Mouse (Mus musculus): ENCODE results near the gene Nfam1. TPM values are rescaled to one million over a fixed set of nuclear protein-coding genes. Genes with fewer than 3 reads are reported as not detected.

The Nfam1 gene
- polyA plus RNA-seq, 1 experiment from 2014 or later: 2.9 TPM

DNA sequence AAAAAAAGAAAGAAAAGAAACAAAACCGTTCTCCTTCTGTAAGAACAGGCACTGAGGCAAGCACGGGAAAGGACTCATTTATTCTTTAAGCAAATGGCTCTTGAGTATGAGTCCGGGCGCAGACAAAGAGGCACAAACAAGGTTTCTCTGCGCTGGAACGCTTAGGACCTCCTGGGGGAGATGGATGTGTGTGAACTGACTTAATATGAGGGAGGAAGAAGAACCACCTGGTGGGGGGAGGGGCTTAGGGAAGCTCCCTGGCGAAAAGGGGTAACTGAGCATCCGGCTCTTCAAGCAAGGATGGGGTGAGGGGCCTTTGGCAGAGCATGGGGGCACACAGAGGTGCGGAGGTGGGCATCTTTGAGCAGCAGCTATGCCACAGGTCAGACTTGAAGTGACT, 40.2 kb downstream of the Nfam1 start:
- Histone ChIP-seq H3K27me3 (ENCODE audit: control insufficient read depth, insufficient read depth, low read length) (no peaks in the 10 kb centered on the region), H3K27ac (replicated peaks; ENCODE audit: low read depth, low read length) (peak overlapping the region; percentile 50; the same call in 1 of the 2 replicates), H3K4me3 (replicated peaks; ENCODE audit: low read depth, low read length) (no peak overlapping the region), H3K9me3 (ENCODE audit: control insufficient read depth, low read length) (no peaks in the 10 kb centered on the region), H3K4me2 (ENCODE audit: low read length) (no peak overlapping the region), H3K4me1 (ENCODE audit: control insufficient read depth, insufficient read depth, low read length) (peaks cover 59% of the 10 kb centered on the region), H3K9ac (replicated peaks; ENCODE audit: low read length) (no peak overlapping the region), H3K36me3 (ENCODE audit: control insufficient read depth, insufficient read depth, low read length) (no peaks in the 10 kb centered on the region)
- no peak for ATAC-seq (ENCODE audit: low FRiP score, low TSS enrichment)
- peak; percentile 62 for DNase-seq
- 40% methylated on average over 9 of the region's 9 CpGs for WGBS

DNA sequence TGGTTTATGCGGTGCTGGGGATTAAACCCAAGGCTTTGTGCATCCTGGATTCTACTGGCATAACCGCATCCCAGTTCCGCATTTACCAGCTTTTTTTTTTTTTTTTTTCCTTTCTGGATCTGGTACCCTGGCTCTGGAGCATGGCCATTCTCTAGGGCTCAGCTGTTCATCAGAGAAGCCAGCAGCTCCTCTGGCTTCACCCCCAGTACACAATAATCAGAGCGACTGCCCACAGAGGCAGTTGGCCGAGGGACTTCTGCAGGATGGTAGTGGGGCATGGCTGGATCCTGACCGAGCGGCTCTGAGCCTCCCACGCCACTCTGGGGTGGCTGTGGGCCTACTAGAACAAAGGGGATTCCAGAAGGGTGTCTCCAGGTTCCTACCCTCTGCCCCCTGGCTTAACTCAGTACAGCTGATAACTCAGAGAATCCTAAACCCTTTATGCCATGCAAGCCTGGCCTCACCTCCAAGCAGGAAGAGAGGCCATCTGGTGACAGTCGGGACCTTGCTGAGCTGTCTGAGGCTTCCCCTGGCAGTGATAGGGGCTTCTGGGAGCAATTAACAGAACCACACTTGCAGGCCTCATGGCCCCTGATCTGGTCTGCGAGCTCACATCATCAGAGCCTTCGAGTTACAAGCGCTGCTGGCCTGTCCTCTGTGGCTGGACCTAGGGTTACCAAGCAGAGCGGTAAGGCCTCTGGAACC, 40.9 kb downstream of the Nfam1 start:
- 64% methylated on average over 13 of the region's 13 CpGs for WGBS
- Histone ChIP-seq H3K36me3 (ENCODE audit: control insufficient read depth, insufficient read depth, low read length) (no peaks in the 10 kb centered on the region), H3K4me1 (ENCODE audit: control insufficient read depth, insufficient read depth, low read length) (peaks cover 61% of the 10 kb centered on the region), H3K4me2 (ENCODE audit: low read length) (no peak overlapping the region), H3K4me3 (replicated peaks; ENCODE audit: low read depth, low read length) (no peak overlapping the region), H3K9me3 (ENCODE audit: control insufficient read depth, low read length) (no peaks in the 10 kb centered on the region), H3K27ac (replicated peaks; ENCODE audit: low read depth, low read length) (peak overlapping the region; percentile 50), H3K9ac (replicated peaks; ENCODE audit: low read length) (no peak overlapping the region), H3K27me3 (ENCODE audit: control insufficient read depth, insufficient read depth, low read length) (no peaks in the 10 kb centered on the region)
- ATAC-seq (ENCODE audit: low FRiP score, low TSS enrichment) (no peak), DNase-seq (no peak)

DNA sequence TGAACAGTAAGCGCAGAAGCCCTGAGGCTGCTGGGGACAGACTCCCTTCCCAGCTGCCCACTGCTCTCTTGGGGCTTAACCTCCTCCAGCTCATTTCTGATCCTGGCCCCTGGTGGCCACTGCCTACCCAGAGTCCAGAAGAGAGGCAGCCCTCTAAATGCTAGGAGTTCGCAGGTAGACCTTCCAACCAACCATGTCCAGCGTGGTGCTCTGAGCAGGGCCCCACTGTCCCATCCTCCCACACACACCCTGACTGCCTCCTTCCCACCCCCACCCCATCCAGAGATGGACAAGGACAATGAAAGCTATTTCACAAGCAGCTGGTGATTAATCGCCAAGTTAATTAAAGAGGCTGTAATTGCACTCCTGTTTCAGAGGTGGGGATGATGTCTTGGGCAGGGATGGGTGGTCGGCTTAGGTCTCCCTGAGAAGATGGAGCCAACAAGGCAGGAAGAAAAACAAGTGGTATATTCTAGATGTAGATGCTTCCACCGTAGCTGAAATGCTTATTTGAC, 43.9 kb downstream of the Nfam1 start:
- ATAC-seq (ENCODE audit: low FRiP score, low TSS enrichment): no peak
- Histone ChIP-seq H3K9me3 (ENCODE audit: control insufficient read depth, low read length) (no peaks in the 10 kb centered on the region), H3K36me3 (ENCODE audit: control insufficient read depth, insufficient read depth, low read length) (no peaks in the 10 kb centered on the region), H3K4me2 (ENCODE audit: low read length) (no peak overlapping the region), H3K4me3 (replicated peaks; ENCODE audit: low read depth, low read length) (no peak overlapping the region), H3K9ac (replicated peaks; ENCODE audit: low read length) (no peak overlapping the region), H3K27ac (replicated peaks; ENCODE audit: low read depth, low read length) (no peak overlapping the region), H3K4me1 (ENCODE audit: control insufficient read depth, insufficient read depth, low read length) (peaks cover 67% of the 10 kb centered on the region), H3K27me3 (ENCODE audit: control insufficient read depth, insufficient read depth, low read length) (peaks cover 4% of the 10 kb centered on the region; the same call in 1 of the 2 replicates)
- no peak for DNase-seq
- 68% methylated on average over 6 of the region's 6 CpGs for WGBS

DNA sequence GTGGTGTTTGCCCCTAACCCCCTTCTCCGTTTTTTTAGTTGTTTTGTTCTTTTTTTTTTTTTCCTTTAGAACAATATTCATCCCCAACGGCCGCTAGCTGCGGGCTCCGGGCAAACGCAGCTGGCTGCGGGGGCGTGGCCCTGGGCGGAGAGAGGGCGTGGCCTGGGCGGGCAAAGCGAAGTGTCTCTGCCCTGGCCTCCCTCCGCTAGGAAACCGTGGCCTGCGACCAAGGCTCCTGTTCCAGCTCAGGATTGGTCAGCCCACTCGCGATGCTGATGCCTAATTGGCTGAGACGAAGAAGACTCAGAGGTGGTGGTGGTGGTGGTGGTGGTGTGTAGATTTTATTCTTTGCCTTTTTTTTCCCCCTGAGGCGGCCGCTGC, 45.4 kb downstream of the Nfam1 start, which contains the start of gene Tcf20:
TSS of gene Tcf20 (minus strand) at position 141 of the 381 bp plus-strand sequence.
- H3K36me3 ChIP-seq (ENCODE audit: control insufficient read depth, insufficient read depth, low read length): no peaks in the 10 kb centered on the region
- H3K27me3 ChIP-seq (ENCODE audit: control insufficient read depth, insufficient read depth, low read length): peaks cover 4% of the 10 kb centered on the region; the same call in 1 of the 2 replicates
- peak within 1 kb of the TSS; percentile 57 for H3K9ac ChIP-seq (replicated peaks; ENCODE audit: low read length)
- H3K4me1 ChIP-seq (ENCODE audit: control insufficient read depth, insufficient read depth, low read length): peaks cover 75% of the 10 kb centered on the region
- H3K4me3 ChIP-seq (replicated peaks; ENCODE audit: low read depth, low read length): peak within 1 kb of the TSS; percentile 46
- ATAC-seq (ENCODE audit: low FRiP score, low TSS enrichment) (peak; percentile 89), DNase-seq (peak; percentile 95)
- H3K4me2 ChIP-seq (ENCODE audit: low read length): peak within 1 kb of the TSS; percentile 90
- peak within 1 kb of the TSS; percentile 69 for H3K27ac ChIP-seq (replicated peaks; ENCODE audit: low read depth, low read length)
- 0% methylated on average over 20 of the region's 20 CpGs for WGBS
- H3K9me3 ChIP-seq (ENCODE audit: control insufficient read depth, low read length): no peaks in the 10 kb centered on the region

DNA sequence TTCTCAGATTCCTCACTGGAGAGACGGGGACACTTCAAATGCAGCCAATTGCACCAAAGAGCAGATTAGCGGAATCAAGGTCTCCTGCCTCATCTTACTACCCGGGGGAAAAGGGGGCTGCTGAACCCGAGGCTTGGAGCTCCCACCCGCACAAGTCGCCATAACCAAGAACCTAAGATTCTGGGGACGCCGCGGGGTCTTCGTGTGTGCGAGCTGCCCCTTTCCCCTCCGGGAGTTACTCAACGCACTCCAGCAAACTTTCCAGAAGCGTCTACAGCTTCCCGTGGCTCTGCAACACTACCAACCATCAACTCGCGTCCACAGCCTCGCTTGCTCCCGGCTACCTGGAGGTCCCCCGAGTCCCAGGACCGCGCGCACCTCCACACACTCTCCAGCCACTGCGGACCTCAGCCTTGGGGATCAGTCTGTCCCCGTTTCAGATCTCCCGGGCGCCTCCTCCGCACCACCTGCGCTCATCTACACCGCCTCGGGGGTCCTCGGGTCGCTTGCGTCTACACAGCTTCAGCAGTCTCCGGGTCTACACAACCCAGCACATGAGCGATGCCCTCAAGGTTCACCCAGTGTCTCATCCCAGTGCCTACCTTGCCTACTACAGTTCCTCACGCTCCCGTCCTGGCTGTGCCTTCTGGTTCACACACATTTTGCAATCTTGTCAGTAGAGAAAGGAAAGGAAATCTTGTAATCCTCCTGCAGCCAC, 45.9 kb downstream of the Nfam1 start:
- no peak for ATAC-seq (ENCODE audit: low FRiP score, low TSS enrichment)
- Histone ChIP-seq H3K4me1 (ENCODE audit: control insufficient read depth, insufficient read depth, low read length) (peaks cover 75% of the 10 kb centered on the region), H3K36me3 (ENCODE audit: control insufficient read depth, insufficient read depth, low read length) (no peaks in the 10 kb centered on the region), H3K9ac (replicated peaks; ENCODE audit: low read length) (peak overlapping the region; percentile 57), H3K27ac (replicated peaks; ENCODE audit: low read depth, low read length) (peak overlapping the region; percentile 69), H3K27me3 (ENCODE audit: control insufficient read depth, insufficient read depth, low read length) (peaks cover 4% of the 10 kb centered on the region; the same call in 1 of the 2 replicates), H3K4me3 (replicated peaks; ENCODE audit: low read depth, low read length) (peak overlapping the region; percentile 46), H3K9me3 (ENCODE audit: control insufficient read depth, low read length) (no peaks in the 10 kb centered on the region), H3K4me2 (ENCODE audit: low read length) (peak overlapping the region; percentile 90)
- under 1% methylated on average over 38 of the region's 38 CpGs for WGBS
- DNase-seq: peak; percentile 58

DNA sequence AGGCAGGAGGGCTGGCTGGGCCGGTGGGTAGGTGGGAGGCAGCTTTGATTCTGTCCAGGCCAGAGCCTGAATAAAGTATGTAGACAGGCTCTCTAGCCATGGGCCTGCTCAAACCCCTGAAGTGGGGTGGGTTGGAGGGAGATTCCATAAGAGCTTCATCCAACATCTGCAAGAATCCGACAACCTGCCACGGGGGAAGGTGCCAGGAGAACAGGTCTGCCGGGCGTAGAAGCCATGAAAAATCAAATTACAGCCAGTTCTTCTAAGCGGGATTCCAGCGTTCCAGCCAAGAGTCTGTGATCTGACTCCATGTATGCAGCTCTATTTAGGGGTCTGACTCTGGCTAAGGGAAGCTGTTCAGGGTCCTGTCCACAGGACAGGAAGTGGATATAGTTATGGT, 48.5 kb downstream of the Nfam1 start:
- Histone ChIP-seq H3K4me2 (ENCODE audit: low read length) (peak overlapping the region; percentile 90), H3K27ac (replicated peaks; ENCODE audit: low read depth, low read length) (peak overlapping the region; percentile 89; the same call in 1 of the 2 replicates), H3K9ac (replicated peaks; ENCODE audit: low read length) (peak overlapping the region; percentile 34; the same call in 1 of the 2 replicates)

DNA sequence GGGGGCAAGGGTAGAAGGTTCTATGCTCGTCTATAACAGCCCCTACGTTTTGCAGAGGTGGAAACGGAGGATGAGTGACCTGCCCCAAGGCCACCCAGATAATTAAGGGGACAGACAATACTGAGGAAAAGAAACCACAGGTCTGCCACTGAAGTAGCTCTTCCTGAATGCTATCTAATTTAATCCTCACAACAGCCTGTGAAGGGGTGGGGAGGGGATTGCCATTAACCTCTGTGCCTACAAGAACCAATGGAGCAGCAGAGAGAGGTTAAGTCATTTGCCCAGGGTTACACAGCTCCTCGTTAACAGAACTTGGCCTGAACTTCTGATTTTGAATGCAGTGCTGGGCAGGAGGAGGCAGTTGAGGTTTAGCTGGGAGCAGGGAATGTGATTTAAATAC, 49.0 kb downstream of the Nfam1 start:
- peak overlapping the region; percentile 34; the same call in 1 of the 2 replicates for H3K9ac ChIP-seq (replicated peaks; ENCODE audit: low read length)
- ATAC-seq (ENCODE audit: low FRiP score, low TSS enrichment) (0 out of 2 replicates have a peak, but pooled peaks have one; percentile 1), DNase-seq (no peak)
- peaks cover 4% of the 10 kb centered on the region; the same call in 1 of the 2 replicates for H3K27me3 ChIP-seq (ENCODE audit: control insufficient read depth, insufficient read depth, low read length)
- 10% methylated on average over 4 of the region's 4 CpGs for WGBS
- peak overlapping the region; percentile 89 for H3K27ac ChIP-seq (replicated peaks; ENCODE audit: low read depth, low read length)
- no peaks in the 10 kb centered on the region for H3K9me3 ChIP-seq (ENCODE audit: control insufficient read depth, low read length)
- H3K36me3 ChIP-seq (ENCODE audit: control insufficient read depth, insufficient read depth, low read length): no peaks in the 10 kb centered on the region
- H3K4me1 ChIP-seq (ENCODE audit: control insufficient read depth, insufficient read depth, low read length): peaks cover 76% of the 10 kb centered on the region
- H3K4me2 ChIP-seq (ENCODE audit: low read length): peak overlapping the region; percentile 90
- no peak overlapping the region for H3K4me3 ChIP-seq (replicated peaks; ENCODE audit: low read depth, low read length)

More for the DNA sequence above, 48.5 kb downstream of the Nfam1 start:
- DNase-seq: no peak
- Histone ChIP-seq H3K4me1 (ENCODE audit: control insufficient read depth, insufficient read depth, low read length) (peaks cover 79% of the 10 kb centered on the region), H3K27me3 (ENCODE audit: control insufficient read depth, insufficient read depth, low read length) (peaks cover 4% of the 10 kb centered on the region; the same call in 1 of the 2 replicates), H3K4me3 (replicated peaks; ENCODE audit: low read depth, low read length) (no peak overlapping the region), H3K9me3 (ENCODE audit: control insufficient read depth, low read length) (no peaks in the 10 kb centered on the region), H3K36me3 (ENCODE audit: control insufficient read depth, insufficient read depth, low read length) (no peaks in the 10 kb centered on the region)
- WGBS: 48% methylated on average over 7 of the region's 7 CpGs
- ATAC-seq (ENCODE audit: low FRiP score, low TSS enrichment): no peak

DNA sequence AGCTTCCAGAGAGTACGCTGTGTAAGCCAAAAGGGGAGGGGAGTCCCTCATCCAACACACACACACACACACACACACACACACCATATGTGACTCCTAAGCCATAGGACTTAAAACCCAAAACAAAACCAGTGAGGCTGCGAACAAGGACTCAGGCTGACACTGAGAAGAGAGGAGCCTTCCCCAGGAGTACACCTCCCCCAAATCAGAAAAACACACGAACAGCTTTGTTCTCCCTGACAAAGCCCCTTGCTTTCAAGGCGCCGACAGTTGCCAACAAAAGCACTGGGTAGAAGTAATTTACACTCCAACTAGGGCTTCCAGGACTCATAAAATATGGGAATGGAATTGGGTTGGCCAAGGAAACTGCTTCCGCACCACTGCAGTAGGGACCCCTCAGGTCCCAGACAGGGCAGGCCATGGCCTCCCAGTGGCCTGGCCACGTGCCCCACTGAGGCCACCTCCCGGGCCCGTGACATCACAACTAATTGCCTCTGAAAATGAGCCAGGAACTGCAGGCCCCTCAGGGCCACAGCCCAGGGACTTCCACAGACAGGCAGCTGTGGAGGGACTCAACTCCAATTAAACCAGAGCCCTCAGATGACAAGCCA, 49.6 kb downstream of the Nfam1 start:
- ATAC-seq (ENCODE audit: low FRiP score, low TSS enrichment) (peak; percentile 57), DNase-seq (peak; percentile 74)
- Histone ChIP-seq H3K4me3 (replicated peaks; ENCODE audit: low read depth, low read length) (peak overlapping the region; percentile 21), H3K4me2 (ENCODE audit: low read length) (peak overlapping the region; percentile 90), H3K27ac (replicated peaks; ENCODE audit: low read depth, low read length) (peak overlapping the region; percentile 89), H3K27me3 (ENCODE audit: control insufficient read depth, insufficient read depth, low read length) (peaks cover 4% of the 10 kb centered on the region; the same call in 1 of the 2 replicates), H3K36me3 (ENCODE audit: control insufficient read depth, insufficient read depth, low read length) (no peaks in the 10 kb centered on the region), H3K9ac (replicated peaks; ENCODE audit: low read length) (peak overlapping the region; percentile 52), H3K4me1 (ENCODE audit: control insufficient read depth, insufficient read depth, low read length) (peaks cover 71% of the 10 kb centered on the region), H3K9me3 (ENCODE audit: control insufficient read depth, low read length) (no peaks in the 10 kb centered on the region)
- 2% methylated on average over 9 of the region's 9 CpGs for WGBS

Data from midbrain, embryonic 14.5 days (tissue).